Mouse (Mus musculus) layer of hippocampus, postnatal 14 days (tissue): ENCODE data around the gene Cst7. TPM values are rescaled to one million over a fixed set of nuclear protein-coding genes. Genes with fewer than 3 reads are reported as not detected.
"Not testable (repeated sequence)": the region's sequence is repeated elsewhere in the genome, so short reads cannot be mapped to it uniquely, and the experiment has no call there.

Source experiments
- DNase-seq, 2 experiments: peaks; one replicate each; pipeline ENCODE4 v3.0.0; 2021 to 2022; ENCODE audit warnings: low spot score in 2 of 2, mixed read lengths in 1 of 2
- long read RNA-seq, 2 experiments: library from polyadenylated mRNA; stranded (forward); transcript quantifications; one replicate each; pipeline ENCODE4 v2.0.0; 2021
- total RNA-seq, 2 experiments: library from RNA; stranded (reverse); gene quantifications; 2 replicates each; pipeline ENCODE4 v1.2.3; 2021

Cst7 gene
- not detected for total RNA-seq
- long read RNA-seq, experiment 1, result 0 reads
- long read RNA-seq, experiment 2, result 0 reads

- no peak for DNase-seq
Measured at GRCm38 (mm10) chr2:150569847-150570590, at the start of gene Cst7. Gene Cst7 (plus strand): TSS chr2:150570415.

DNA sequence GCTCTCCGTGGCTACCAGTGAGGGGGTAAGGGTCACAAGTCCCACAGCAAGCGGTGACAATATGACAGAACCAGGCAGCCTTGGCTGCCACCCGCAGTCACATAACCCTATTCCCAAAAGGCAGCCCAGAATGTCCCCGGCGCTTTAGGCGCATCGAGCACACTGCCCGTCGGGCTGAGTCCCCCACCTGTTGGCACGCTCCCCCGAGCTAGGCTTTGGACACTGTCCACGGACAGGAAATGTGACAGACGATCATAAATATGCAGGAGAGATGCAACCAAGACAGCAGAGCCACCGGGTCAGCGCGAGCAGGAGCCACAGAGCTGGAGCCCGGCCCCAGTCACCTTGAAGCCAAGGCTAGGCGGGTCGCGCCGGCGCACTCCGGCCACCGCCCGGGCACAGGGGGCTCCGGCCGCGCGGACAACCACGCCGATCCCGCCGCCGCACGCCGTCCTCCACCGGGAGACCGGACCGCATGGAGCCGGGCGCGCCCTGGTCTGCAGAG, 44.5 kb upstream of the Cst7 start:
- no peak for DNase-seq

DNA sequence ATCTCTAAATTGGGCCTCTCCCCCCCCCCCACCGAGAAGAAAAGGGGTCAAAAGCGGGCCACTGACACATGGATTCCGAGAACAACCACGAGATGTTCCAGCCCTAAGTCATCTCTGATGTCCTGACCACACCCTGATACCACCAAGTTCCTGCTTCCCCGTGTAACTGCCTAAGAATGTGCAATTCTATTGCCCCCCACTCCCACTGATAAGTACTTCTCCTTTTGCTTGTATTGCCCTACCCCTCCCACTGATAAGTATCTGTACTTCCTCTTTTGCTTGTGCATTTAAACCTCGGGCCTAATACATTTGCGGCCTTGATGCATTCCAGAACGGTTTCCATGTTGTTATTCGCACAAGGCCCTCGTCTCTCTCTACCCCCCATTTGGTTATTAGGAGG, 20.6 kb upstream of the Cst7 start:
- DNase-seq, result not testable (repeated sequence)

DNA sequence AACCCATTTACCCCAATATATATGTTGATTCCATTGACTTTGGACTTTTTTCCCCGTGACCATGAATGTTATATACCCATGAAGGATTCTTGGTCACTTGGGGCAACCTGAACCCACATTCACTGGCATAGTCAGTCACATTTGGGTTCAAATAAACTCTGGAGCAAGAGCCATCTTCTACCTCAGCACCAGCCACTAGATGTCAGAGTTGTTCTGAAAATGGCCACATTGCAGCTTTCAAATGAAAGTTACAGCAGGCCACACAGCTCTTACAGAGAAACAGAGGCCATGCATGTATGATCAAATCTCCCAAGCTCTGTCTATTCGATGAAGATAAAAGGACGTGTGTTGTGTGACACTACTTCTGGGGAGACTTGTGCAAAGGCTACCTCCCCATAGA, 11.6 kb upstream of the Cst7 start:
- DNase-seq, result peak; percentile 23 to 58

DNA sequence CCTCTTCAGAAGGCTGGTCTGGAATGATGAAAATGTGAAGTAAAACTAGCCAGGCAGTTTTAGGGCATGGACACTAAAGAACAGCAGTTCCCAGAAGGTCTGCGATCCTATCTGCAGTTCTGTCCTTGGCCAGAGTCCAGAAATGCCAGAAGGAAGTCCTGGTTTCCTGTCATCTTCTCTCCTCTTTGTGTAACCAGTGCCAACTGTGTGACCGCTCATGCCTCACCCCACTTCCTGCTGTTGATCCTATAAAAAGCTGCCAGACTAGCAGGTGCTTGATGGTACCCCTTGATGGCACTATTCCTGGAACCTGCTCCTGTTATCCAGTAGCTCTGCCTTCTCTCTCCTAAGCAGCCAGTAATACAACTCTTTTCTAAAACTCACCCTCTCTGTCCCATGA, 3.2 kb upstream of the Cst7 start:
- no peak for DNase-seq

GRCm38 (mm10) chr2:150570761-150571160, 546 bp downstream of the Cst7 start:
- no peak for DNase-seq

DNA sequence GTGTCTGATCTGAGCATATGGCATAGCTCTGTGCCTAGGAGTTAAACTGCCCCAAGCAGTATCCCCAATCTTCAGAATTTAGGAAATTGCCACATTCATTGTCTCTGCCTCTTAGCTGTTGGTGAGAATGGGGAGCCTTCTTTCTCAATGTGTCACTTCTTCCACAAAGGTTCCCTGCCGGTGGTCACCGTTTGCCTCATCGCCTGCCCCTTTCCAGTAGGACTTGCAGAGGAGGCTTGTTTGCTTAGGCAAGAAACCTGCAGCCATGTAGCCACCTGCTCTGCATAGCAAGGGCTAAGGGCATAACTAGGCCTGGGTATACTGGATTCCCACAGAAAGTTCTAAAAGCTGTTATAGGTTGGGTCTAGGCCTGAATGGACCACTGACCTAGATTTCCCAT, 2.2 kb downstream of the Cst7 start:
- no peak for DNase-seq

DNA sequence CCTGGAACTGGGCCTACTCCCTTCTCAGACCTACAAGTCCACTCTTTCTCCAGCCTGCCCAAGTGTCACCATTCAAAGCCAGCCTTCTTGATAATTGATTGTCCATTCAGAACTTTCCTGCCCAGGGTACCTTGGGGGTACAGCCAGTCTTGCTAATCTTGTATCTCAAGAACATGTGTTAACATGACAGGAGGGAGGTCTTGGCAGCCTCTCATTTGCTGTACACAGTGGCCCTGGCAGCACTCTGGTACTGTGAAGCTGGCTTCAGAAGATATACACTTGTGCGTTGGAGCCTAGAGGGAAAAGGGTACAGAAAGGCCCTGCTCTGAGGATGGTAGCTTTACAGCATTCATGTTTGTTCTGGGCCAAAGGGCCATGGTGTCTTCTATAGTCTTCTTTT, 6.0 kb downstream of the Cst7 start:
- DNase-seq, result no peak

- DNase-seq, result no peak
Measured at GRCm38 (mm10) chr2:150578603-150579002, 8.4 kb downstream of the Cst7 start.

GRCm38 (mm10) chr2:150579628-150580027, 9.4 kb downstream of the Cst7 start:
- no peak for DNase-seq

GRCm38 (mm10) chr2:150589076-150589475, 18.9 kb downstream of the Cst7 start:
- no peak for DNase-seq

GRCm38 (mm10) chr2:150595411-150596190, 25.4 kb downstream of the Cst7 start:
- no peak for DNase-seq

DNA sequence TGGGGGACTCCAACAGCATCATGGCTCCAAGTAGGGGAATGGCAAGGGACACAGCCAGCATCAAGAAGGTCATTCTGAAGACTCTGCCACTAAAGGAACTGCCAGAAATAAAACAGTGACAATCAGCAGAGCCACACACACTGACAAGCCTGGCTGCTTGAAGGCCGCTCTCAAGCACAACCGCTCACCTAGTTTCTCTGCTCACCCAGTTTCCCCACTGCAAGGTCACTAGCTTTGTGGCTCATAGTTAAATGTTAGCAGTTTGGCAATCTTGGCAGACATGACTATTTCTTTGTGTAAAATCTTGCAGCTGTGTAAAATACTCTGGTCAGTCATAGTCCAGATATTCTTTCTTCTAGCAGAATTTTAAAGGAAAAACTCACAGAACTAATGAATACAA, 30.0 kb downstream of the Cst7 start:
- no peak for DNase-seq

DNA sequence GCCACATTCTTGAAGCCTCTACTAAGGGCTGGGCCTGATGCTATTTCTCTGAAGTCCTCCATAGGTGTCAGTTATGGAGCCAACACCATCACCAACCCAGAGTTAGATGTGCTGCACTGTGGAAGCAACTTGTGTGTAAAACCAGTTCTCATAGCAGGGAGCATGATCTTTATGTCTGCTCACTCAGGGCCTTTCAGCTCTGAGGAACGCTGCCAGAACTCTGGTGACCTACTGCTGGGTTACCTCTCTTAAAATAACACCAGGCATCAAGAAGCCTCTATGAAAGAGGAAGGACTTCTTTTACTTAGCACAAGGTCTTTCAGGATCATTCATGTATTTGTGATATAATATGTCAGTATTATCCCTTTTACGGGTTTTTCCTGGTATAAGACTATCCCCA, 32.0 kb downstream of the Cst7 start:
- DNase-seq, result no peak

DNA sequence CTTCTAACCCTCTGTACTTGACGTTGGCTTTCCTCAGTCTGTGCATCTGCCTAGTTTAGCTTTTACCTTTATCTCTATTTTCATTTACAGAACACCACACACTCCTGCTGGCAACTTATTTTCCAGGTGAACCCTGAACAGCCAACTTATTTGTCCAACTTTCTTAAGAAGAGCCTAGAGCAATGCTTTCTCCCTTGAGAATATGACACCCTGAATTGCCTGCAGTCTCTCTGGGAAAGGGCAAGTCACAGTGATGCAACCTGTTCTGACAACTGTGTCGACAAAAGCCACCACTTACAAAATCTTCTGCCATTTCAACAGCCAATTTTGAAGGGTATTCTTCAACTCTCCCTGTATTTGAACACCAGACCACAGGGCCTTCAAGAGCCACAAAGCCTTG, 34.6 kb downstream of the Cst7 start:
- DNase-seq, result no peak

- DNase-seq, result no peak
Measured at GRCm38 (mm10) chr2:150607086-150607485, 36.9 kb downstream of the Cst7 start.

- peak; percentile 96 to 99 for DNase-seq
Measured at GRCm38 (mm10) chr2:150608087-150608799, 38.0 kb downstream of the Cst7 start, which contains the start of gene Apmap. Gene Apmap (minus strand): TSS chr2:150608567.

GRCm38 (mm10) chr2:150608872-150609560, 38.8 kb downstream of the Cst7 start:
- DNase-seq, result peak; percentile 64 to 90

GRCm38 (mm10) chr2:150610097-150610496, 39.9 kb downstream of the Cst7 start:
- DNase-seq, result no peak

- no peak for DNase-seq
Measured at GRCm38 (mm10) chr2:150621698-150622097, 51.5 kb downstream of the Cst7 start.

- DNase-seq, result no peak
Measured at GRCm38 (mm10) chr2:150623957-150624356, 53.7 kb downstream of the Cst7 start.
